Mouse (Mus musculus) embryonic facial prominence, embryonic 11.5 days (tissue): ENCODE results near the gene Gli2. TPM values are rescaled to one million over a fixed set of nuclear protein-coding genes. Genes with fewer than 3 reads are reported as not detected.

Source experiments
- ATAC-seq: fragments of 200-750 bp; cut with Nextera tagmentation; replicated peaks from 2 replicates; pipeline ENCODE4 v1.8.0; 2017; ENCODE audit warnings: low read depth; ENCODE audit not compliant: insufficient number of reproducible peaks, low FRiP score, low TSS enrichment
- DNase-seq: peaks from one replicate; pipeline ENCODE4 v3.0.0-alpha.2; 2015; ENCODE audit warnings: low spot score
- H3K27ac ChIP-seq: fragments of 300-500 bp; sonication (generic); replicated peaks from 2 replicates; pipeline ENCODE4 v1.5.1; 2014; ENCODE audit warnings: mild to moderate bottlenecking, low read depth, low read length, control low read depth
- H3K27me3 ChIP-seq: fragments of 300-500 bp; sonication (generic); 2 replicates; pipeline ENCODE4 v1.6.1; 2014; ENCODE audit warnings: mild to moderate bottlenecking, low read length, moderate library complexity, mixed read lengths; ENCODE audit not compliant: control insufficient read depth, insufficient read depth
- H3K36me3 ChIP-seq: fragments of 300-500 bp; sonication (generic); replicated peaks from 2 replicates; pipeline ENCODE4 v1.6.1; 2014; ENCODE audit warnings: low read depth, mild to moderate bottlenecking, low read length, moderate library complexity, mixed read lengths; ENCODE audit not compliant: control insufficient read depth, insufficient read depth
- H3K4me1 ChIP-seq: fragments of 300-500 bp; sonication (generic); 2 replicates; pipeline ENCODE4 v1.6.1; 2014; ENCODE audit warnings: low read length, mixed read lengths; ENCODE audit not compliant: control insufficient read depth, insufficient read depth
- H3K4me2 ChIP-seq: fragments of 300-500 bp; sonication (generic); 2 replicates; pipeline ENCODE4 v1.6.1; 2014; ENCODE audit warnings: low read depth, mild to moderate bottlenecking, control low read depth, low read length, moderate library complexity
- H3K4me3 ChIP-seq: fragments of 300-500 bp; sonication (generic); 2 replicates; pipeline ENCODE4 v1.5.1; 2014; ENCODE audit warnings: low read depth, low read length, control low read depth
- H3K9ac ChIP-seq: fragments of 300-500 bp; sonication (generic); replicated peaks from 2 replicates; pipeline ENCODE4 v1.6.1; 2014; ENCODE audit warnings: mild to moderate bottlenecking, control low read depth, low read length
- H3K9me3 ChIP-seq: fragments of 300-500 bp; sonication (generic); replicated peaks from 2 replicates; pipeline ENCODE4 v1.6.1; 2016; ENCODE audit warnings: mild to moderate bottlenecking, low read length, inconsistent platforms, mixed read lengths; ENCODE audit not compliant: control insufficient read depth
- WGBS: fragments of 180-500 bp; shearing (Covaris S2); extraction: QIAGEN DNeasy Blood & Tissue Kit; methylation state at CpG from one replicate; pipeline ENCODE4 v1.1.7; 2014; 5-methylcytosine and 5-hydroxymethylcytosine counted together
- polyA plus RNA-seq: library from polyadenylated mRNA; unstranded; fragments of >200 nt; fragmentation: Nextera tagmentation; extraction: Ambion mirVana; gene quantifications from 2 replicates; pipeline ENCODE4 v1.2.1, GENCODE M21; 2014

Gene Gli2
- polyA plus RNA-seq, 1 experiment from 2014 or later = 13.3 TPM

DNA sequence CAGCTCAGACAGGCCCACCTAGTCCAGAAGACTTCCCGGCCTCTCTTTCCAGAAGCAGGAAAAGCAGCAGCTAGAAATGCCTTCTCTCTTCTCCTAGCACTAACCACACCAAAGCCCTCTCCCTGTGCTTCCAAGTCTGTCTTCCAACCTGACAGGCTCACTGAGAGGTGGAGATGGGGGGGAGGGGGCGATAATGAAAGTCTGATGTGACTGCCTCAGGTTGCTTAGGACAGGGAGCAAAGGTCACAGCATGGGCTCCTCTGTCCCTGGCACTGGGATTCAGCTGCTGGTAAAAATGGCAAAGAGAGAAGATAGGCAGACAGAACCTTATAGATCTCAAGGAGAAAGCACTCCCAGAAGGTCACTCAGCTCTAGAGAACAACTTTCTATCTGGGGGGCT, 70.0 kb downstream of the Gli2 start:
- Histone ChIP-seq H3K4me1 (peaks cover 15% of the 10 kb centered on the region), H3K27ac (peak overlapping the region; percentile 66), H3K4me2 (peak overlapping the region; percentile 10; the same call in 1 of the 2 replicates), H3K4me3 (no peak overlapping the region), H3K9ac (no peak overlapping the region), H3K9me3 (no peaks in the 10 kb centered on the region), H3K36me3 (no peaks in the 10 kb centered on the region), H3K27me3 (no peaks in the 10 kb centered on the region)
- WGBS = 14% methylated on average over 2 of the region's 2 CpGs
- ATAC-seq = no peak
- peak; percentile 43 for DNase-seq

DNA sequence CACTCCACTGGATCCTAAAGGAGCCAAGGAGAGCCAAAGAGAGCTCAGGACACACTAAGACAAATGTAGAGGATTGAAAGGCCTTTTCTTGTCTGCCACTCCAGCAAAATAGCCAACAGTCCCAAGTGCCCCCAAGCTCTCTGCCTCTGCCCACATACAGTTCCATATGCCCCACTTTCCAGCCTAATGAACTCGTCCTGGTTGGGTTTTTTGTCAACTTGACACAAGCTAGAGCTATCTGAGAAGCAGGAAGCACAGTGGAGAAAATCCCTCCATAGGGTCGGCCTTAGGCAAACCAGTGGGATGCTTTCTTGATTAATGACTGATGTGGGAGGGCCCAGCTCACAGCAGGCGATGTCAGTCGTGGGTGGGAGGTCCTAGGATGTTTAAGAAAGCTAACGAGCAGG, 70.6 kb downstream of the Gli2 start:
- Histone ChIP-seq H3K9ac (no peak overlapping the region), H3K4me2 (no peak overlapping the region), H3K36me3 (no peaks in the 10 kb centered on the region), H3K4me3 (no peak overlapping the region), H3K27me3 (no peaks in the 10 kb centered on the region), H3K27ac (peak overlapping the region; percentile 66), H3K9me3 (no peaks in the 10 kb centered on the region), H3K4me1 (peaks cover 15% of the 10 kb centered on the region)
- DNase-seq (peak; percentile 39), ATAC-seq (peak; percentile 30; the same call in 1 of the 2 replicates)
- 3% methylated on average over 5 of the region's 5 CpGs for WGBS

- no peak overlapping the region for H3K9ac ChIP-seq
- peak overlapping the region; percentile 19; the same call in 1 of the 2 replicates for H3K4me2 ChIP-seq
- H3K4me3 ChIP-seq = no peak overlapping the region
- peak; percentile 92 for DNase-seq
- no peaks in the 10 kb centered on the region for H3K9me3 ChIP-seq
- no peaks in the 10 kb centered on the region for H3K36me3 ChIP-seq
- 12% methylated on average over 16 of the region's 16 CpGs for WGBS
- peaks cover 15% of the 10 kb centered on the region for H3K4me1 ChIP-seq
- H3K27ac ChIP-seq = peak overlapping the region; percentile 66
- H3K27me3 ChIP-seq = no peaks in the 10 kb centered on the region
- peak; percentile 85 for ATAC-seq
Measured at GRCm38 (mm10) chr1:118981943-118982804, 71.2 kb downstream of the Gli2 start.

GRCm38 (mm10) chr1:118980636-118981035, 72.8 kb downstream of the Gli2 start:
- Histone ChIP-seq H3K9me3 (no peaks in the 10 kb centered on the region), H3K4me2 (no peak overlapping the region), H3K4me1 (peaks cover 15% of the 10 kb centered on the region), H3K36me3 (no peaks in the 10 kb centered on the region), H3K9ac (no peak overlapping the region), H3K27me3 (no peaks in the 10 kb centered on the region), H3K4me3 (no peak overlapping the region), H3K27ac (no peak overlapping the region)
- no peak for DNase-seq
- no peak for ATAC-seq
- WGBS = 82% methylated on average over 7 of the region's 7 CpGs

- DNase-seq (no peak), ATAC-seq (no peak)
- no peak overlapping the region for H3K27ac ChIP-seq
- no peaks in the 10 kb centered on the region for H3K27me3 ChIP-seq
- peaks cover 3% of the 10 kb centered on the region for H3K36me3 ChIP-seq
- no peak overlapping the region for H3K4me2 ChIP-seq
- no peak overlapping the region for H3K4me3 ChIP-seq
- WGBS = 73% methylated on average over 8 of the region's 9 CpGs
- H3K9me3 ChIP-seq = no peaks in the 10 kb centered on the region
- H3K4me1 ChIP-seq = peaks cover 6% of the 10 kb centered on the region
- H3K9ac ChIP-seq = no peak overlapping the region
Measured at GRCm38 (mm10) chr1:118976596-118976995, 76.8 kb downstream of the Gli2 start.

GRCm38 (mm10) chr1:118975376-118975775, 78.0 kb downstream of the Gli2 start:
- WGBS = 94% methylated on average over 3 of the region's 3 CpGs
- H3K9ac ChIP-seq = no peak overlapping the region
- no peak for ATAC-seq
- peaks cover 3% of the 10 kb centered on the region for H3K36me3 ChIP-seq
- no peak overlapping the region for H3K4me2 ChIP-seq
- no peak overlapping the region for H3K27ac ChIP-seq
- no peak overlapping the region for H3K4me3 ChIP-seq
- H3K27me3 ChIP-seq = no peaks in the 10 kb centered on the region
- DNase-seq = no peak
- H3K4me1 ChIP-seq = no peaks in the 10 kb centered on the region
- H3K9me3 ChIP-seq = no peaks in the 10 kb centered on the region

- H3K4me3 ChIP-seq = no peak overlapping the region
- no peaks in the 10 kb centered on the region for H3K4me1 ChIP-seq
- no peaks in the 10 kb centered on the region for H3K9me3 ChIP-seq
- H3K36me3 ChIP-seq = peaks cover 3% of the 10 kb centered on the region
- whole genome bisulfite sequencing = 93% methylated on average over 3 of the region's 3 CpGs
- DNase-seq (no peak), ATAC-seq (no peak)
- no peaks in the 10 kb centered on the region for H3K27me3 ChIP-seq
- H3K27ac ChIP-seq = no peak overlapping the region
- H3K4me2 ChIP-seq = no peak overlapping the region
- no peak overlapping the region for H3K9ac ChIP-seq
Measured at GRCm38 (mm10) chr1:118970068-118970467, 83.4 kb downstream of the Gli2 start.

DNA sequence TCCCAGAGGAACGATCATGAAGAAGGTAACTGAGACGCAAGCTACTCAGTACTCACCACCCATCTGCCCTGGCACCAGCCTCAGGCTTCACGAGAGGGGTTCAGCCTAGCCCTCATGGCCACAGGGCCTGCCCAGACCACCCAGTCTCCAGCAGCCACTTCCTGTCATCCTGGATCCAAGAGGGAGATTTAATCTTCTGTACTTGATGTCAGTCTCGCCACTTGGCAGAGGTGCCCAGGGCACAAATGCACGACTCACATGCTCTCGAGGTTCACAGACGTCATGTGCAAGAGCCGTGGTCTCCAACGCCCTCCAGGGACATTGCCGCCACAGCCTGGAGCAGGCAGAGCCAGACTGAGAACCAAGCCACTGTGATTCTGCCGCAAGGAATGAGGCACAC, 84.0 kb downstream of the Gli2 start:
- Histone ChIP-seq H3K27me3 (no peaks in the 10 kb centered on the region), H3K4me2 (no peak overlapping the region), H3K36me3 (peaks cover 3% of the 10 kb centered on the region), H3K27ac (no peak overlapping the region), H3K9ac (no peak overlapping the region), H3K4me1 (no peaks in the 10 kb centered on the region), H3K4me3 (no peak overlapping the region), H3K9me3 (no peaks in the 10 kb centered on the region)
- WGBS = 83% methylated on average over 11 of the region's 11 CpGs
- DNase-seq (no peak), ATAC-seq (no peak)
